Mouse (Mus musculus): ENCODE measurements around the gene Pus1. TPM values are rescaled to one million over a fixed set of nuclear protein-coding genes. Genes with fewer than 3 reads are reported as not detected.

Gene Pus1
- 27.4 and 28.5 TPM in 2 replicates for polyA plus RNA-seq (2012; rRNA removed)

- Histone ChIP-seq H3K4me3 (ENCODE audit: control insufficient read depth, insufficient read depth, low read length) (peak within 1 kb of the TSS; percentile 52), H3K27ac (ENCODE audit: control insufficient read depth, insufficient read depth, low read length) (no peak within 1 kb of the TSS), H3K36me3 (ENCODE audit: control insufficient read depth, insufficient read depth, low read length) (no peaks in the 10 kb centered on the region), H3K4me1 (replicated peaks; ENCODE audit: control insufficient read depth, insufficient read depth, low read length) (peaks cover 14% of the 10 kb centered on the region), H3K27me3 (ENCODE audit: control insufficient read depth, insufficient read depth, low read length) (no peaks in the 10 kb centered on the region)
- TF ChIP-seq POLR2A (IDR thresholded peaks at IDR 0.05; ENCODE audit: control insufficient read depth, extremely low read depth, insufficient read depth, low read length, poor library complexity) (no peak; the same call in 1 of the 2 replicates), CTCF (IDR thresholded peaks at IDR 0.05; ENCODE audit: borderline replicate concordance, control insufficient read depth, extremely low read depth, insufficient read depth, low read length, poor library complexity) (no peak)
- DNase-seq: peak; percentile 88
- WGBS: under 1% methylated on average over 57 of the region's 57 CpGs
Measured at GRCm38 (mm10) chr5:110779998-110780760, at the start of gene Pus1. TSS of gene Pus1 (minus strand) at chr5:110780659.

DNA sequence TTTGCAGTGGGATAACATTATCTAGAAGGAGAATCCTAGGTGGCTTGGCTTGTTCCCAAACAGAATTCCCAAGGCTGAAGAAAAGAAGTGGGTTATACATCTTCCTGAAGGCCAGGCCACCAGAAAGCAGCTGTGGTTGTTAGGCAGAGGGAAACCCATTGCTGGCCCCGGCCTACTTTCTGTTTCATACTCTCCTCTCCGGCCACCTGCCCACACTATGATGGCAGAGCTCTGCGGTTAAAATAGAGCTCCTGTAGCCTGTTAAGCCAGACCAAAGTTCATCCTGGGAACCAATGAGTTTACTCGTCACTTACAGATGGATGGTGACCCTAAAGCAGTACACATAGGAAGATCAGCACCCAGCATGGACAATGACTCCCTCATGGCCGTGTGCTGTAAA, 47.1 kb upstream of the Pus1 start:
- 84% methylated on average over 5 of the region's 5 CpGs for WGBS
- no peak for DNase-seq
- H3K4me1 ChIP-seq (replicated peaks; ENCODE audit: control insufficient read depth, insufficient read depth, low read length): no peaks in the 10 kb centered on the region
- H3K4me3 ChIP-seq (ENCODE audit: control insufficient read depth, insufficient read depth, low read length): no peak overlapping the region
- no peaks in the 10 kb centered on the region for H3K36me3 ChIP-seq (ENCODE audit: control insufficient read depth, insufficient read depth, low read length)
- H3K27me3 ChIP-seq (ENCODE audit: control insufficient read depth, insufficient read depth, low read length): no peaks in the 10 kb centered on the region
- TF ChIP-seq POLR2A (IDR thresholded peaks at IDR 0.05; ENCODE audit: control insufficient read depth, extremely low read depth, insufficient read depth, low read length, poor library complexity) (no peak), CTCF (IDR thresholded peaks at IDR 0.05; ENCODE audit: borderline replicate concordance, control insufficient read depth, extremely low read depth, insufficient read depth, low read length, poor library complexity) (no peak)
- no peak overlapping the region for H3K27ac ChIP-seq (ENCODE audit: control insufficient read depth, insufficient read depth, low read length)

DNA sequence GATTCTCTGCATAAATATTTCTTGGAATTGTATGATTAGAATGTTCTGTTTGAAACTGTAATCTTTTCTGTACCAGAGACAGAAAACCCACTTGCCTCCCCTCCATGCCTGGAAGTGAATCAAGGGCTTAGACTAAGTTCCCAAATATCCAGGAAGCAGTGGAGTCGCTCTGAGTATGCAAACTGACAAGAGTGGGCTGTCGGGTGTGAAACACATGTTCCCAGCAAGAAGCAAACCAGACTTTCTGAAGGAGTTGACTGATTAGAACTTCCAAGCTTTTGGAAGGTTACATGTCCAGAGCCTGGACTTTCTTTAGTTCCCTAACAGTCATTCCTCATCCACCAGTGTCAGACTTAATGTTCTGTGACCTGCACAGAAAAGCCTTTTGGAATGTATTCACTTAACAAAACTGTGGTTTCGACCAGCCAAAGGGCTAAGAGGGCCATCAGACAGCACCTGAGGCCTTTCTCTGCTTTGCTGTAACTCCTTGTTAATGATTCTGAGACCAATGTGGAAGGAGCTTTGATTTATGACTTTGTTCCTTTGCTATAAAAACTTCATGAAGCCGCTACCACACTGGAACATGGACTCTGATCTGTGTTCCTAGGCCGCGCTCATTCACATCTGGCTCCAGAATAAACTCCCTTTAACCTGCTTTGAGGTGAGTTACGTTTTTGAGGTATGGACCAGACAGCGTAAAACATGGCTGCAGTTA, 46.5 kb upstream of the Pus1 start:
- Histone ChIP-seq H3K27ac (ENCODE audit: control insufficient read depth, insufficient read depth, low read length) (no peak overlapping the region), H3K36me3 (ENCODE audit: control insufficient read depth, insufficient read depth, low read length) (no peaks in the 10 kb centered on the region), H3K4me1 (replicated peaks; ENCODE audit: control insufficient read depth, insufficient read depth, low read length) (no peaks in the 10 kb centered on the region), H3K4me3 (ENCODE audit: control insufficient read depth, insufficient read depth, low read length) (no peak overlapping the region), H3K27me3 (ENCODE audit: control insufficient read depth, insufficient read depth, low read length) (no peaks in the 10 kb centered on the region)
- 95% methylated on average over 8 of the region's 8 CpGs for WGBS
- DNase-seq: no peak
- no peak for TF ChIP-seq CTCF (IDR thresholded peaks at IDR 0.05; ENCODE audit: borderline replicate concordance, control insufficient read depth, extremely low read depth, insufficient read depth, low read length, poor library complexity)
- TF ChIP-seq POLR2A (IDR thresholded peaks at IDR 0.05; ENCODE audit: control insufficient read depth, extremely low read depth, insufficient read depth, low read length, poor library complexity): no peak

- H3K4me3 ChIP-seq (ENCODE audit: control insufficient read depth, insufficient read depth, low read length): no peak overlapping the region
- no peaks in the 10 kb centered on the region for H3K27me3 ChIP-seq (ENCODE audit: control insufficient read depth, insufficient read depth, low read length)
- H3K27ac ChIP-seq (ENCODE audit: control insufficient read depth, insufficient read depth, low read length): no peak overlapping the region
- no peak for DNase-seq
- no peak for TF ChIP-seq POLR2A (IDR thresholded peaks at IDR 0.05; ENCODE audit: control insufficient read depth, extremely low read depth, insufficient read depth, low read length, poor library complexity)
- no peak for TF ChIP-seq CTCF (IDR thresholded peaks at IDR 0.05; ENCODE audit: borderline replicate concordance, control insufficient read depth, extremely low read depth, insufficient read depth, low read length, poor library complexity)
- no peaks in the 10 kb centered on the region for H3K4me1 ChIP-seq (replicated peaks; ENCODE audit: control insufficient read depth, insufficient read depth, low read length)
- 97% methylated on average over 4 of the region's 4 CpGs for WGBS
- H3K36me3 ChIP-seq (ENCODE audit: control insufficient read depth, insufficient read depth, low read length): no peaks in the 10 kb centered on the region
Measured at GRCm38 (mm10) chr5:110824421-110824820, 44.0 kb upstream of the Pus1 start.

DNA sequence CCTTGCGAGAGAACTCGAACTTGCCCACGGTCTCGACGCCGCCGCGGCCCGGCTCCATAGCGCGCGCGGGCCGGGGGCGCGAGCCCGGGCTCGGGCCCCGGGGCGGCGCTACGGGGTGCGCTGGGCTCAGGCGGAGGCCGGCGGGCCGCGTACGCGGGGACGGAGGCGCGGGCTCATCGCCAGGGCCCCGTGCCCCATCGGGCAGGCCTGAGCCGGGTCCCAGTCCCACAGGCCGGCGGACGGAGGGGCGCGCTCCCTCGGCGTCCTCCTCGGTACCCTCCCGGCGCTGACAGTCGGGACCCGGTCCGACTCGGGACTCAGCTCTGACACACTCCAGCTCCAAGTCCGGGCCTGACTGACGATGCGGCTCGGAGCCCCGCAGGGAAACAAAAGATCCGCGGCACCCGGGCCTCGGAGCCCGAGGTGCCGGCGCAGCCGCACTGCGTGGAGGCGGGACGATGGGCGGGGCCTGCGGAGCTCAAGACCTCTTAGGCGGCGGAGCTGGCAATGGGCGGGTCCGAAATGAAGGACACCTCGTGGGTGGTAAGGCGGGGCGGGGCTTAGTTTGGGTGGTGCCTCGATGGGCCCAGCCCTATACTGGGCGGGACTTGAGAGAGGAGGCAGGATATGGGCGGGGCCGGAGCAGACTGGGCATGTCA, 29.3 kb upstream of the Pus1 start, which contains the start of gene Ulk1:
Gene Ulk1, minus strand, starts transcription at position 431 of the 659 bp plus-strand sequence.
- DNase-seq: peak; percentile 100
- TF ChIP-seq POLR2A (IDR thresholded peaks at IDR 0.05; ENCODE audit: control insufficient read depth, extremely low read depth, insufficient read depth, low read length, poor library complexity) (peak; percentile 97), CTCF (IDR thresholded peaks at IDR 0.05; ENCODE audit: borderline replicate concordance, control insufficient read depth, extremely low read depth, insufficient read depth, low read length, poor library complexity) (no peak; the same call in 1 of the 2 replicates)
- Histone ChIP-seq H3K36me3 (ENCODE audit: control insufficient read depth, insufficient read depth, low read length) (no peaks in the 10 kb centered on the region), H3K27ac (ENCODE audit: control insufficient read depth, insufficient read depth, low read length) (peak within 1 kb of the TSS; percentile 2; the same call in 1 of the 2 replicates), H3K27me3 (ENCODE audit: control insufficient read depth, insufficient read depth, low read length) (no peaks in the 10 kb centered on the region), H3K4me1 (replicated peaks; ENCODE audit: control insufficient read depth, insufficient read depth, low read length) (peaks cover 20% of the 10 kb centered on the region), H3K4me3 (ENCODE audit: control insufficient read depth, insufficient read depth, low read length) (peak within 1 kb of the TSS; percentile 66)
- under 1% methylated on average over 80 of the region's 80 CpGs for WGBS

Data from thymus, adult 2 months (tissue).